Mouse (Mus musculus): ENCODE measurements at regions not wholly inside any gene's neighbourhood (a gene's known extent, or its start where the extent isn't known, plus 50 kb on each side); places are given as distances from the start of the nearest gene placed in this dataset.

DNA sequence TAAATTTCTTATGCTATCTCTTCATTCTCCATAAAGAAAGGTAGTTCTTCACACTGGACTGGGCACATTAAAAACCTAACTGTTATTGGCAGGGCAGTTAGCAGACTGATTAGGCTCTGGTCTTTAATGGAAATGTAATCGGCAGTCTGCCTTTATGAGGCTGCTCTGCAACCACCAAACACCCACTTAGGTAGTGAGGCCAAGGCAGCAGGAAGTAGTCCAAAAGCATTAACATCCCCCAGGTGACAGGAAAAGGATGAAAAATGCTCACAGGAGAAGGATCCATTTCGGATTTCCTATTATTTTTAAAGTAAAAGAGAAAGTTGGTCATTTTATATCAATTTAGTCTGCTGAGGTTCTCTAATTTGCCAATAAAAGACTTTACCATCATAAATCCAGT is 528.9 kb upstream of the Dppa4 start:
- H3K27ac ChIP-seq = no peak overlapping the region
- WGBS = 78% methylated on average over 2 of the region's 2 CpGs
- no peak for ATAC-seq (ENCODE audit: low FRiP score, low read depth)
- no peak overlapping the region for H3K4me2 ChIP-seq (replicated peaks)
- no peaks in the 10 kb centered on the region for H3K36me3 ChIP-seq
- H3K9ac ChIP-seq = no peak overlapping the region
- no peak overlapping the region for H3K4me3 ChIP-seq
- H3K4me1 ChIP-seq = no peaks in the 10 kb centered on the region
- no peaks in the 10 kb centered on the region for H3K27me3 ChIP-seq (replicated peaks)
- H3K9me3 ChIP-seq = no peaks in the 10 kb centered on the region

DNA sequence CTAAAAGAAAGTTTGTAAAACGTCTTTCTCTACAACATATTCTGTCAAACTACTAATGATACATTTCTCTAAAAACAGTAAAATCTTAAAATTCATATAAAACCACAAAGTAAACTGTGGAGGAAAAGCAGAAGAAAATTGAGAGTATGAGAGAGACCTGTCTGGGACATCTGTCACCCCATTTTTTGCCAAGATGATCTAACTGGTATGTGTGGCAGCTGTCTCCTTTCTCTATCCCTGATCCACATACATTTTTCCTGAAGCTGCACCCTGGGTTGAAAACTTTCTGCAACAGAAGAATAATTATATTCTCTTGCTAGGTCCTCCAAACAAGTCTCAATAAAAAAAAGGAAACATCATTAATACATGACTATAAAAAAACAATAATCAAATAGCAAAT is 525.2 kb upstream of the Dppa4 start:
- Histone ChIP-seq H3K4me2 (replicated peaks) (no peak overlapping the region), H3K9ac (no peak overlapping the region)

DNA sequence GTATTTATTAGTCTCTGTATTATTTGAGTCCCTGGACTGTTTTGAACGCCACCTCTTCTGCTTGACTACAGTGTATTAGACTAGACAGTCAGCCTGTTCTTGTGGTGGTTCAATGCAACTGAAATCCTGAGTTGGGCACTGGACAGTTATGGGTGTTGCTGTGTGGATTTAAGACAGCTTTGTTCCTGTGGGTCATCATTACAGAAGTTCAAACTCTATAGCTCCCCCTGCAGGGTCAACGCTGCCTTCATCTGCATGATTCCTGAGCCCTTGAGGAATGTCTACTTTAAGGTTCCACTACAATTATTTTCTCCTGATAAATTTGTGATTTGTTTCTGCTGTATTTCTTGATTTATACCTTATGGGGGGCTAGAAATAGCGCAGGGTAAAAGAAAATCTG is 517.8 kb upstream of the Dppa4 start:
- no peaks in the 10 kb centered on the region for H3K27me3 ChIP-seq (replicated peaks)
- WGBS = 54% methylated on average over 3 of the region's 3 CpGs
- H3K9me3 ChIP-seq = no peaks in the 10 kb centered on the region
- no peaks in the 10 kb centered on the region for H3K4me1 ChIP-seq
- no peak overlapping the region for H3K9ac ChIP-seq
- H3K27ac ChIP-seq = no peak overlapping the region
- no peaks in the 10 kb centered on the region for H3K36me3 ChIP-seq
- H3K4me2 ChIP-seq (replicated peaks) = no peak overlapping the region
- no peak overlapping the region for H3K4me3 ChIP-seq
- ATAC-seq (ENCODE audit: low FRiP score, low read depth) = no peak

More for the DNA sequence above, 525.2 kb upstream of the Dppa4 start:
- no peak overlapping the region for H3K27ac ChIP-seq
- ATAC-seq (ENCODE audit: low FRiP score, low read depth) = no peak
- WGBS = 73% methylated on average over 1 of the region's 1 CpGs
- no peak overlapping the region for H3K4me3 ChIP-seq
- no peaks in the 10 kb centered on the region for H3K4me1 ChIP-seq
- no peaks in the 10 kb centered on the region for H3K27me3 ChIP-seq (replicated peaks)
- H3K9me3 ChIP-seq = no peaks in the 10 kb centered on the region
- H3K36me3 ChIP-seq = no peaks in the 10 kb centered on the region

DNA sequence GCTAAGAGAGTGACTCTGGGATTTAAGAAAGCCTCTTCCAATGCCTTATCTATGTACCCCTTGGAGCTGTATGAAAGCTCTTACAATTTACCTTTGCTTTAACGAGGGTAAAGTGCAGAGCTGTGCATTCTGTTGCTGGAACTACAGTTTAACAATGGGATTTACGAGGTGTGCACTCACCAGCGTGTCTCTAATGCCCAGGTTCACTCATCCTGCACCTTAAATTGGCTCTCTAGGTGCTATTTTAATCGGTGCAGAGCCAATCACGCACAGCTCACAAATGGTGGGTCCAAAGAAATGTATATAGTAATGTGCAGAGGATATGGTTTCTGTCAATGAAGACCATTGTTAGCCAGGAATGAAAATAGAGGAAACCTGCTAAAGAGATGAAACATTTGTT is 495.0 kb upstream of the Dppa4 start:
- Histone ChIP-seq H3K27ac (no peak overlapping the region), H3K9ac (no peak overlapping the region), H3K4me2 (replicated peaks) (no peak overlapping the region), H3K9me3 (no peaks in the 10 kb centered on the region), H3K36me3 (no peaks in the 10 kb centered on the region), H3K4me3 (no peak overlapping the region), H3K27me3 (replicated peaks) (no peaks in the 10 kb centered on the region), H3K4me1 (no peaks in the 10 kb centered on the region)
- no peak for ATAC-seq (ENCODE audit: low FRiP score, low read depth)
- WGBS = 60% methylated on average over 5 of the region's 5 CpGs

- WGBS = 57% methylated on average over 6 of the region's 6 CpGs
- Histone ChIP-seq H3K27ac (no peak overlapping the region), H3K9me3 (no peaks in the 10 kb centered on the region), H3K9ac (no peak overlapping the region), H3K36me3 (no peaks in the 10 kb centered on the region), H3K4me1 (no peaks in the 10 kb centered on the region), H3K27me3 (replicated peaks) (no peaks in the 10 kb centered on the region), H3K4me2 (replicated peaks) (no peak overlapping the region), H3K4me3 (no peak overlapping the region)
- ATAC-seq (ENCODE audit: low FRiP score, low read depth) = peak; percentile 62
Observed at GRCm38 (mm10) chr16:47790666-47791065, 492.9 kb upstream of the Dppa4 start.

GRCm38 (mm10) chr16:47791456-47791855 is 492.1 kb upstream of the Dppa4 start:
- 90% methylated on average over 3 of the region's 3 CpGs for WGBS
- H3K4me1 ChIP-seq = no peaks in the 10 kb centered on the region
- ATAC-seq (ENCODE audit: low FRiP score, low read depth) = no peak
- H3K4me3 ChIP-seq = no peak overlapping the region
- H3K27ac ChIP-seq = no peak overlapping the region
- H3K36me3 ChIP-seq = no peaks in the 10 kb centered on the region
- no peak overlapping the region for H3K4me2 ChIP-seq (replicated peaks)
- H3K27me3 ChIP-seq (replicated peaks) = no peaks in the 10 kb centered on the region
- H3K9me3 ChIP-seq = no peaks in the 10 kb centered on the region
- H3K9ac ChIP-seq = no peak overlapping the region

- ATAC-seq (ENCODE audit: low FRiP score, low read depth) = no peak
- Histone ChIP-seq H3K27ac (no peak overlapping the region), H3K36me3 (no peaks in the 10 kb centered on the region), H3K9me3 (no peaks in the 10 kb centered on the region), H3K4me2 (replicated peaks) (no peak overlapping the region), H3K27me3 (replicated peaks) (no peaks in the 10 kb centered on the region), H3K9ac (no peak overlapping the region), H3K4me3 (no peak overlapping the region), H3K4me1 (no peaks in the 10 kb centered on the region)
- WGBS = 94% methylated on average over 2 of the region's 2 CpGs
Observed at GRCm38 (mm10) chr16:47798838-47799237, 484.7 kb upstream of the Dppa4 start.

DNA sequence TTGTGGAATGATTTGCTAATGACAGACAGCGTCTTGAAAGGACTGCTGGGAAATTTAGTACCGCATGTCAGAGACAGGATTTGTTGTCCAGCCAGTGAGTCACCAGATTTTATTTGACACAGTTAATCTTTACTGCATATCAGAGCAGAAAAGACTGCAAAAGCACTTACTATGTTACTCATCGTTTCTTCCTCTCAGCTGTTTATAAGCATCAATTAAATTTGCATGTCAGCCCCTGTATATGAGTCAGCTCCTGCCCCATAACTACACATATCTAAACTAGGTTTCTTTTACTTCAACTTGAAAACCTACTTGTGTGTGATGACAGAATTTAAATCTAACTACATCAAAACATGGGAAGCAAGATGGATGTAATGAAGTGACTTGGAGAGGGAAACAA is 440.4 kb upstream of the Dppa4 start:
- 81% methylated on average over 3 of the region's 3 CpGs for WGBS
- H3K4me1 ChIP-seq = no peaks in the 10 kb centered on the region
- H3K27ac ChIP-seq = no peak overlapping the region
- no peaks in the 10 kb centered on the region for H3K9me3 ChIP-seq
- no peak overlapping the region for H3K4me2 ChIP-seq (replicated peaks)
- H3K4me3 ChIP-seq = no peak overlapping the region
- no peaks in the 10 kb centered on the region for H3K36me3 ChIP-seq
- H3K27me3 ChIP-seq (replicated peaks) = no peaks in the 10 kb centered on the region
- no peak for ATAC-seq (ENCODE audit: low FRiP score, low read depth)
- H3K9ac ChIP-seq = no peak overlapping the region

DNA sequence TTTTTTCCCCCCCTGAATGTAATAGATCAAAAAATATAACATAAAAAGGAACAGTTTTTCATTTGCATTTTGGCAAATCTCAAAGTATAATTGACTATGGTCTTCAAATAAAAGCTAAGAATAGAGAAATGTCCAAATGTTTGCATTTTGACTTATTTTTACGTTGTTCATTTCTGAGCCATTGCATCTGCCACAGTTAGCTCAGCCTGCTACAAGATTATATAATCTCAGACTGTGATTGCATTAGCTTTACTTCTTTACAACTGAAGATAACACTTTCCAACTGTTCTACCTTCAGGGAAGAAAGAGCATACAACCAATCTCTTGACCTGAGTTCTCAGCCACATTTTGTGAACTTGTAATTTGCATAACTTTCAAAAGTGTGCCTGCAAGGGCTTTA is 431.9 kb upstream of the Dppa4 start:
- Histone ChIP-seq H3K4me3 (no peak overlapping the region), H3K36me3 (no peaks in the 10 kb centered on the region), H3K4me1 (no peaks in the 10 kb centered on the region), H3K27ac (no peak overlapping the region), H3K4me2 (replicated peaks) (no peak overlapping the region), H3K27me3 (replicated peaks) (no peaks in the 10 kb centered on the region), H3K9ac (no peak overlapping the region), H3K9me3 (no peaks in the 10 kb centered on the region)
- ATAC-seq (ENCODE audit: low FRiP score, low read depth) = no peak
- WGBS = 85% methylated on average over 1 of the region's 1 CpGs

DNA sequence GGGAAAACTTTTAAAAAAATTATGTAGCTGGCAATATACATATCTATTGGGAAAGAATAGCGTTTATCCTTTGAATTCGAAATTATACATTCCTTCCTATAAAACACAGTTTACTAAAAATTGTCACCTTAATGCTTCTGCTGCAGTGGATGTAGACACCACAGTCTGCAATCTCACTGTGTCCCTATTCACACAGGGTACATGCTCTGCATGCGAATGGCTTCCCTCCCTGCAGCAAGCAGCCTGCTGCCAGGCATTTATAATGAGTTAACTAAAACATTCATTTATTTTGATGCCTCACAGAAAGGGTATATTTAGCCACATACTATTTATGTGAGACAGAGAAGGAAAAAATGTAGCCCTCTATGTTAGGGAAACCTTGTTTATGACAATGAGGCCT is 423.7 kb upstream of the Dppa4 start:
- H3K9me3 ChIP-seq = no peaks in the 10 kb centered on the region
- H3K36me3 ChIP-seq = no peaks in the 10 kb centered on the region
- no peak for ATAC-seq (ENCODE audit: low FRiP score, low read depth)
- no peaks in the 10 kb centered on the region for H3K4me1 ChIP-seq
- no peak overlapping the region for H3K27ac ChIP-seq
- H3K9ac ChIP-seq = no peak overlapping the region
- no peaks in the 10 kb centered on the region for H3K27me3 ChIP-seq (replicated peaks)
- no peak overlapping the region for H3K4me2 ChIP-seq (replicated peaks)
- 87% methylated on average over 3 of the region's 3 CpGs for WGBS
- no peak overlapping the region for H3K4me3 ChIP-seq

- no peak overlapping the region for H3K4me2 ChIP-seq (replicated peaks)
- 75% methylated on average over 1 of the region's 1 CpGs for WGBS
- H3K36me3 ChIP-seq = no peaks in the 10 kb centered on the region
- H3K9ac ChIP-seq = no peak overlapping the region
- no peaks in the 10 kb centered on the region for H3K27me3 ChIP-seq (replicated peaks)
- no peaks in the 10 kb centered on the region for H3K4me1 ChIP-seq
- no peak overlapping the region for H3K4me3 ChIP-seq
- no peak overlapping the region for H3K27ac ChIP-seq
- H3K9me3 ChIP-seq = no peaks in the 10 kb centered on the region
- ATAC-seq (ENCODE audit: low FRiP score, low read depth) = no peak
Observed at GRCm38 (mm10) chr16:47875258-47875657, 408.3 kb upstream of the Dppa4 start.

DNA sequence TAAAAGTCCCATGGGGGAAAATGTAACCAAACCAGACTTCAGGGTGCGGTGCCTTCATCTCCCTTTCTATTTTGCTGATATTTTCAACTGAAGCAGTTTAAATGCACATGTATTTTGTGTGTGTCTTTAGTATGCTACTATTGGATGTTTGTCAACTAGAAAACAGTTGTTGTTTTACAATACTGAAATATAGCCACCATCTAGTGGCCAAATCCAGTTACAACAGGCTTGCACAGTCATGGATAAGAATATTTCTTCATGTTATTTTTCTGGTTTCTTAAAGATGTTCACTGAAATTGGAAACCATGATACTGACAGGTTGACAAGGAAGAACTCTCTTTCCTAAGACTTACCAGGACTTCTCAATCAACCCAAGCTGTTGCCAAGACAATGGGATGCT is 400.1 kb upstream of the Dppa4 start:
- Histone ChIP-seq H3K9me3 (no peaks in the 10 kb centered on the region), H3K36me3 (no peaks in the 10 kb centered on the region), H3K4me1 (no peaks in the 10 kb centered on the region), H3K9ac (no peak overlapping the region), H3K27ac (no peak overlapping the region), H3K4me2 (replicated peaks) (no peak overlapping the region), H3K4me3 (no peak overlapping the region), H3K27me3 (replicated peaks) (no peaks in the 10 kb centered on the region)
- 88% methylated on average over 1 of the region's 1 CpGs for WGBS
- no peak for ATAC-seq (ENCODE audit: low FRiP score, low read depth)

DNA sequence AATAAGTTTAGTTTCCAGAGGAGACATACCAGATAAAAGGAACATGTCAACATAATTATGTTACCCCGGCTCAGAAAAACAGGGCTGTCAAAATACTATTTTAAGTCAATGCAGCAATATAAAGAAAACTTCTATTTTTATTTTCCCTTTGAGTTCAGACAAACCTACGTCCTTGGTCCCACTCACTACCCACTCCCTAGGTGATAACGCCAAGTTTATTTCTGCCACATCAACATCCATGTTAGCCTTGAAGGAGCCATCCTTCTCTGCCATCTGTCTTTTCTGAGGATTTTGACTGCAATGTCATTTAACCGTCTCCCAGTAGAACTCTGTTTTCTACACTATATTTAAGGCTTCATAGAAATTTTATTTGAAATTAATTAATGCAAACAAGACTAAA is 396.5 kb upstream of the Dppa4 start:
- WGBS = 90% methylated on average over 4 of the region's 4 CpGs
- Histone ChIP-seq H3K27me3 (replicated peaks) (no peaks in the 10 kb centered on the region), H3K9me3 (no peaks in the 10 kb centered on the region), H3K4me3 (no peak overlapping the region), H3K4me1 (no peaks in the 10 kb centered on the region), H3K27ac (no peak overlapping the region), H3K36me3 (no peaks in the 10 kb centered on the region), H3K4me2 (replicated peaks) (no peak overlapping the region), H3K9ac (no peak overlapping the region)
- ATAC-seq (ENCODE audit: low FRiP score, low read depth) = no peak

DNA sequence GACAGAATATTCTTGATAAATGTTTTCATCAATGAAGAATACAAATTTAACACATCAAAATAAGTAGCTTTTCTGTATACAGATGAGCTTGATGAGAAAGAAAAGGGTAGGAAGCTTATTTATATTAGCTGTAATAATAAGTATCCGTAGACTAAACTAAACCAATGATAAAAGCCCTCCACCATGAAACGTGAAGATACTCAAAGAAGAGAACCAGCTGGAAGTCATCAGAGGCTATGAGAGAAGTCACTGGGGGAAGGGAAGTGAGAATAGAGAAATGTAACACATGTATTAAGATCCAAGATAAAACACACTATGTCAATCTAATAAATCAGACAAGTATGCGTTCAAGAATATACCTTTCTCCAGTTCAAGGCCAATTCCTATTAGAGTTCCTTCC is 382.7 kb upstream of the Dppa4 start:
- no peaks in the 10 kb centered on the region for H3K9me3 ChIP-seq
- 81% methylated on average over 3 of the region's 3 CpGs for WGBS
- no peaks in the 10 kb centered on the region for H3K27me3 ChIP-seq (replicated peaks)
- H3K4me2 ChIP-seq (replicated peaks) = no peak overlapping the region
- no peak overlapping the region for H3K9ac ChIP-seq
- no peaks in the 10 kb centered on the region for H3K36me3 ChIP-seq
- H3K4me1 ChIP-seq = no peaks in the 10 kb centered on the region
- no peak overlapping the region for H3K4me3 ChIP-seq
- no peak for ATAC-seq (ENCODE audit: low FRiP score, low read depth)
- no peak overlapping the region for H3K27ac ChIP-seq

Measured in neural tube, embryonic 12.5 days (tissue).